Mouse (Mus musculus) frontal cortex, postnatal 25 days (tissue): Measurements from ENCODE around the gene Clmp.
"Not testable (repeated sequence)": the region's sequence is repeated elsewhere in the genome, so short reads cannot be mapped to it uniquely, and the experiment has no call there.

ENCODE experiments used
- DNase-seq, 2 experiments: peaks; one replicate each; pipeline ENCODE4 v3.0.0; 2022; ENCODE audit warnings: low spot score in 2 of 2

Gene Clmp

DNA sequence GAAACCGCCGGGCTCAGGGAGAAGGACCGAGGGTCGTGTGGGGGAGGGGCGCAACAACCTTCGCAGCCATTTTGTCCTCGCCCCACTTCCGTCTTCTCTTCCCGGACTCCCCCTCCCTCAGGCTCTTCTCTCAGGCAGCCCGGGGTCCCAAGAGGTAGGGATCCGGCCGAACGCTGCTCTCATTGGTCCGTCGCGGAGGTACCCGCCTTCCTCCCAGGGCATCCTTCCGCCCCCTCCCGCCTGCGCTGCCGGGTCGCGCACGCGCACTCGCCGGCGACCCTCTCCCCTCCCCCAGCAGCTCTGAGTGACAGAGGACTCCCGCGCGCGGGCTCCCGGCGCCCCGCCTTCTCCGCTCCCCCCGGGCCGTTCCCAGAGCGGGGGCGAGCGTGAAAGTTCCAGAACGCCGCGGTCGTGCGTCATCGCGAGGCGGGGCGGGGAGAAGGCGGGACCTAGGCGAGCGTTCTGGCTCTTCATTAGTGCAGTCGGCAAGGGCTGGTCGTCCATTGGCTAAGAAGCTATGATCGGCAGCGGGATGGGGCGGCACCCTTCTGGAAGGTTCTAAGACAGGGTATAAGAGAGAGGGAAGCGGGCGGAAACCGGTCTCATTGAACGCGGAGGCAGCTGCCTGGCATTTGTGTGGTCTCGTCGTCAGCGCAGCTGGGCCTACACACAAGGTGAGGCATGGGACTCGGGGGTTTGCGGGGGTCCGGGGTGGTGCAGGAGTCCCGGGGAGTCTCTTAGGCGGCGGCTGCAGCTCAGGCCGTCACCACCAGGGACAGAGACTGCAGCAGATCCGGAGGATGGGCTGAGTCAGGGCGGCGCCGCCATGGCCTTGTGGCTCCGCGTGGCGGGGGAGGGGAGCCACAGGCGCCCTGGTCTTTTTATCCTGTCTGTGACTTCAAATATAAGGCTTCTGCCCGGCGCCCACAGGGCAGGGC is 115.2 kb downstream of the Clmp start, which contains the start of gene Hspa8:
Gene Hspa8 (plus strand): TSS at position 310 of the 938 bp plus-strand sequence.
- DNase-seq, result peak; percentile 99

DNA sequence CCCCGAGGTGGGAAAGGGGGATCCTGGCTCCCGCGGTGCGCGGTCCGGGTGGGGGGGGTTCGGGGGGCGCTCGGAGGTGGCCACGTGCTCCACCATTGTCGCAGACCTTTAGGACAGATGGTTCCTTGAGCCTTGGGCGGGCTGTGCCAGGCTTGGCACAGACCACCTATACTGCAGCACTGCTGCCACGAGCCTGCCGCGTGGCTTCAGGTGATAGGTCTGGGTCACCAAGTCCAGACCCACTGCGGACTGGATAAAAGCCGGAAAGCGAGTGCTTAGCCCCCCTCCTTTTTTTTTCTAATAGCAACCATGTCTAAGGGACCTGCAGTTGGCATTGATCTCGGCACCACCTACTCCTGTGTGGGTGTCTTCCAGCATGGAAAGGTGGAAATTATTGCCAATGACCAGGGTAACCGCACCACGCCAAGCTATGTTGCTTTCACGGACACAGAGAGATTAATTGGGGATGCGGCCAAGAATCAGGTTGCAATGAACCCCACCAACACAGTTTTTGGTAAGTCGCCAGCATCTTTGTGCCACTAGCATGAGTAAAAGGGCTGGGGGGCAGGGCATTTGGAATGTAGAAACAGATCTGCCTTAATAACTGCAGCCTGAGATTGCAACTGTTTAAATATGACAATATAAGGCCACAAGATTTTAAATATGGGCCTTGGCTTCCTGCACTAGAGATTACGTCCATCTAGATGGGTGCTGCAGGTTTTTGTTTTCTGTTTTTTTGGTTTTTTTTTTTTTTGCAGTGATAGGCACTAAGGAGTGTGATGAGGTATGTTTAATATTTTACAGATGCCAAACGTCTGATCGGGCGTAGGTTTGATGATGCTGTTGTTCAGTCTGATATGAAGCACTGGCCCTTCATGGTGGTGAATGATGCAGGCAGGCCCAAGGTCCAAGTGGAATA is 116.1 kb downstream of the Clmp start:
- DNase-seq, result not testable (repeated sequence)

DNA sequence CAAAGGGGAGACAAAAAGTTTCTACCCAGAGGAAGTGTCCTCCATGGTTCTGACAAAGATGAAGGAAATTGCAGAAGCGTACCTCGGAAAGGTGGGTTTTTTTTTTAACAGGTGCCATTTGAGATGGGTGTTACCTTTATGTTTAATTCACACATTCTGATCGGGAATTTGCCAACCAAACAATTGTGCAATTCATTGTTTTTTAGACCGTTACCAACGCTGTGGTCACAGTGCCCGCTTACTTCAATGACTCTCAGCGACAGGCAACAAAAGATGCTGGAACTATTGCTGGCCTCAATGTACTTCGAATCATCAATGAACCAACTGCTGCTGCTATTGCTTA is 116.7 kb downstream of the Clmp start:
- not testable (repeated sequence) for DNase-seq

DNA sequence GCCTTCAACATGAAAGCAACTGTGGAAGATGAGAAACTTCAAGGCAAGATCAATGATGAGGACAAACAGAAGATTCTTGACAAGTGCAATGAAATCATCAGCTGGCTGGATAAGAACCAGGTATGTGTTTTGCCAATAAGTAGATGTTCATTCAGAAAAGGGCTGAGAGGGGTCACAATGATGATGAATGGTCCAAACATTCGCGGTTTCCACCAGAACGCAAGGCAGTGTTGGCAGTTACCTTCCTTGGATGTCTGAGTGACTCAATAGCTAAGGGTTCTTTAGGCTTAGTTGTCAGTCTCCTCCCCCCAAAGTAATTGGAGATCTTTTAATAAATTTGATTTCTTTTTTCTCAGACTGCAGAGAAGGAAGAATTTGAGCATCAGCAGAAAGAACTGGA is 118.8 kb downstream of the Clmp start:
- not testable (repeated sequence) for DNase-seq

DNA sequence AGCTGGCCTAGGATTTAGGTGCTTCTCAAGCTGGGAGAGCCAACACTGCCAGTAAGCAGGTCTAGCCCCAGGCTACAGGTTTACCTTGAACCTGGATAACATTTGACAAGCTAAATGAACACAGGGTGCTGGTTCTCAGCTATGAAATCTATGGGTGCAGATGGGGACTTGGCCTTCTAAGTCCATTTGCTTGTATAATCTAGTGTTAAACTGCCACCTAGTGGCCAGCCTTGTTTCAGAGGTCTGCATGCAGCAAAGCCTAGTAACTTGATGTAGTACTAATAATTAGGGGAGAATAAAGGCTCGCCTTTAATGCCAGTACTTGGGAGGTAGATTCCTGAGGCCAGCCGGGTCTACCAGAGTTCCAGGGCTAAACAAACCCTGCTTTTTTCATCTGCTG is 119.5 kb downstream of the Clmp start:
- DNase-seq, result peak; percentile 50 to 55

DNA sequence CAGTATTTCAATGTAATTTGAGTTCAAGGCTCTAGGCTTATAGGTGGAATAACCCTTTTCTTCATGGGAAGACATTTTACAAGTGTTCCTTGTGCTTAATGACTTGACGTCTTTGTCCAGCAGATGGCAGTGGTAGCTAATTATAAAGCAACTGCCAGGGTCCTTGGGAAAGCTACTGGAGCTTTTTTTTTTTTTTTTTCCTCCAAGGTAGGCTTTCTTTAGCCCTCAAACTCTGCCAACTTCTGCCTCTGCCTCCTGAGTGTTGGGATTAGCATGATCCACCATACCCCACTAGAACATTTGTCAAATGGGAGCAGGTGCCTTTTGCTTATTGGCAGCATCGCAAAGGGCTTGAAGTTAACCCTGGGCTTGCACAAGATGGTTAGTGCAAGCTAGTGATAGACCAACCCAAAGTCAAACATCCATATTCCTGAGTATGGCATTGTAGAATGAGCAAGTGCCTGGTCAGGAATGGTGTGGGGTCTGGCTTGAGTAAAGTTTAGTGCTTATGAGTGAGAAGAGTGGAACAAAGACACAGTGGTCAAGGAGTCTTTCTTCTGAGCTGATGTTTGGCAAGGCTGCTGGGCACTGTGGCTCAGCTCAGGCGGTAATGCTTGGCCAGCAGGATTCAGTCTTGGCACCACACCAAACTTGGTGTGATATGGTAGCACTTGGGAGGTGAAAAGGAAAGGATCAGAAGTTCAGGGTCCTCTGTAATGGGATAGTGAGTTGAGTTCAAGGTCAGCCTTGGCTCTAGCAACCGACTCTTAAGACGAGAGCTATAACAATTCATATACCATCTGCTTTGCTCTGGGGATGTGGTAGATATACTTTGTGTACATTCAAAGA is 120.9 kb downstream of the Clmp start:
- DNase-seq, result no peak

DNA sequence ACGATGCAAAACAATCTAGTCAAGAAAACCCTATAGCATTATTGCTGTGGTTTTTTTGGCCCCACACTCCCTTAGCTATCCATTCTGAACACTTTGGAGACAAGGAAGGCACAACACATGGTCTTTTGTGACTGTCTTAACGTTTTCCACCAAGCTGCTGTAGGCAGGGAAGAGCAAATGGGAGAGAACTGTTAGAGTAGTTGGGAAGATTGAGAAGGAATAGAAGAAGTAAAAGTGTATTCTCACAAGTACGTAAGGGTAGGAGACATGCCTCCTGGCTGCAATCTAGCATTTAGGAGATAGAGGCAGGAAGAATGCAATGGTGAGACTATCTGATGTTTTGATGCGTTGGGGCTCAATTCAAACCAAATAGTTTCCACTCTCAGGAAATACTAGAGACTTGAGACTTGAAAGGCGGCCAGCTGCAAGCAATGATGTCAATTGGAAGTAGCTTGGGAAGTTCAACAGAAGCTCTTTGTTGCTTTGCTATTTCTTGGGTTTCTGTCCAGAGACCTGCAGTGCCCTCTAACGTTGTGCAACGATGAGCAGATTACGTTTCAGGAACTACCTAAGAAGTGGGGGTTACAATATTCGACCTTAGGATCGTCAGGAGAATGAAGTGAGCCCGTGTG is 121.6 kb downstream of the Clmp start:
- DNase-seq, result no peak

DNA sequence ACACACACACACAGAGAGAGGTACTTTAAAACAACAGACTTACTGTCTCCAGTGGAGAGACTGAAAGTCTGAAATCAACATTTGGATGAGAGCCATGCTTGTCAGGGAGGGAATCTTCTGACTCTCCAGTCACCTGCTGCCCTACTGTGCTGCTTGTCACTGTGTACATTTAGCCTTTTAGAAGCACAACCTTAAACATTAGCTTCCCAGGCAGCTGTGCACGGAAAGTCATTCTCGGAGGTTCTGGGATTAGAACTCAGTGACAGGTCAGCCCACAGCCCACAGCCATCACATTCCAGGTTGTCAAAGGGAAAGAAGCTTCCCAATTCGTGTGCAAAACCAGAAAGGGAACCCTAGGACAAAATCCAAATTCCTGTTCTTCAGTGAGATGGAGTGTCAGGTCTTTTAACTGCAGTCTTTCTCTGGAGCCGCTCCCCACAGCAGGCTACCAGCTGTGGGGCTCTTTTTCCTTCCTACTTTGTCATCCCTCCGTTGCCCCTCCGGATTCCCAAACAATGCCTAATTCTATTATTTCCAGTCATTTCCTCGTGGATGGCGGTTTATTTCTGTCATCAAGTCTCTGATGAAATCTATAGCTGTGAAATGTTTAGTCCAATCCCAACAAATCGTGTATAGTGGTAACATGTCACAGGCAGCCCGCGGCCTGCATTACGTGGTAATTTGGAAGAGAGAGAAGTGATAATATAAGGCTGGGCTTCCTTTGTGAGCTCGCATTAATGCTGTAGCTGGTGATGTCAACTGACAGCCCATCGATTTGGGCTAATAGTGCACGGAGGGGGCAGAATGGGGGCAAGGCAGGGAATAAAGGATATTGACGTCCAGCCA is 122.5 kb downstream of the Clmp start:
- DNase-seq, result no peak

DNA sequence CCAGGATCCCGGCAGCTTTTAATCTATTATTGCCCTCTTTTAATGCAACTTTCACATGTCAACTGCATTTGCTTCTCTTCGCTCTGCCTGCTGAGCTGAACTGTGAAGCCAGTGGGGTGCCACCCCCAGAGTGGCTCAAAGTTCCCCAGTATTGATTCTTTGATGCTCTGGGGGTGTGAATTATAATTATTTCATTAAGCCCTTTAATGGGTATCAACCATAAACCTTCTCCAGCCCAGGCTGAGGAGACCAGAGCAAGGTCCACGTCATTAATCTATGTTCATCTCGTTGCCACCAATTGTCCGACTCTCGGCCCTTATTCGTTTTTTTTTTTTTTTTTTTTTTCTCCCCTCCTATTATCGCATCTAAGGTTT is 123.1 kb downstream of the Clmp start:
- DNase-seq, result no peak

DNA sequence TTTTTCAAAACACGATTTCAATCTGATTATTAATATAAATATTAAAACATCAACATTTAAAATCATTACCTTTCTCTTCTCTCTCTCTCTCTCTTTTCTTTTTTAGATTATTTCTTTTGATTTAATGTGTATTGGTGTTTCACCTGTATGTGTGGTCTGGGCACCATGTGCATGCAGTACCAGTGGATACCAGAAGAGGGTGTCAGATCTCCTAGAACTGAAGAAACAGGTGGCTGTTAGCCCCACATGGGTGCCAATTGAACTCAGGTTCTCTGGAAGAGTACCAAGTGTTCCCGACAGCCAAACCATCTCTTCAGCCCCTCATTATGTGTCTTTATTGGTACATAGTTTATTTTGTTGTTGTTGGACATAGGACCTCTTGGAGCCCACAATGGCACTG is 126.1 kb downstream of the Clmp start:
- DNase-seq, result no peak

DNA sequence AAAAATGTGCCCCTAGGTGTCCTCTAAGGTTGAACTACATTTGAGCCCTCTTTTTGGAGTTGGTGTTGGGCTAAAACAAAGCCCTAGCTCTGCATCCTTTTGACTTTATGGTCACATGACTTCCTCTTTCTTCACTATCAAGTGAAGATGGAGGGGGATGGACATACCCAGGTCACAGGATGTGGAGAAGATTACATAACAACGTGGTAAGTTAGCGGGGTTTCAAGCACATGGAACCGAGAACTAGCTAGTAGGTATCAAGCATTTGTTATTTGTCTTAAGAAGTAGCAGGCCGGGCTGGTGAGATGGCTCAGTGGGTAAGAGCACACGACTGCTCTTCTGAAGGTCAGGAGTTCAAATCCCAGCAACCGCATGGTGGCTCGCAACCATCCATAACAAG is 128.3 kb downstream of the Clmp start:
- no peak for DNase-seq

DNA sequence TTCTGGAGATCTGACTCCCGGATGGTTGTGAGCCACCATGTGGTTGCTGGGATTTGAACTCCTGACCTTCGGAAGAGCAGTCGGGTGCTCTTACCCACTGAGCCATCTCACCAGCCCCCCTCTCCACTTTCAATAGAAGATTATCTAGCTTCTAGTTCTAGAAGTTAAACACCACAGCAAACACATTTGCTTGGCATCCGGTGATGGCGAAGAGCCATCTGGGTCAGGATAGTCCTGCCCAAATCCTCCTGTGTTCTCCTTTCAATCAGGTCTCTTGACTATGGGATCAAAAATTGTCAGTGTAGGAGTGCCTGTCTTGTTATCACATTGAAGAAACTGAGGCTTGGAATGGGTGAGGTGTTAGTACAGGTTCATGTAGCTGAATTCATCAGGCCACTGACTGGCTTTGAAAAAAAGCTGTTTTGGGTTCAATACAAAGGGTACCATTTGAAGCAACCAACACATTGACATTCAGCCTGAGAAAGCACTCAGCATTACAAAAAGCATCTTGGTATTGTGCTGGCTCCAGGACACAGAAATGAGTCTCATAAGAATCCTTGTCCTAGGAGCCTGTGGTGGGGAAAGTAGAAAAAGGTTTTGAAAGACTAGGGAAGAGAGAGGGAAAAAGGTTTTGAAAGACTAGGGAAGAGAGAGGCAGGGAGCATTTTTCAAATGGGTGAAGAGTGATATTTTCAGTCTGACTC is 131.7 kb downstream of the Clmp start:
- DNase-seq, result no peak

DNA sequence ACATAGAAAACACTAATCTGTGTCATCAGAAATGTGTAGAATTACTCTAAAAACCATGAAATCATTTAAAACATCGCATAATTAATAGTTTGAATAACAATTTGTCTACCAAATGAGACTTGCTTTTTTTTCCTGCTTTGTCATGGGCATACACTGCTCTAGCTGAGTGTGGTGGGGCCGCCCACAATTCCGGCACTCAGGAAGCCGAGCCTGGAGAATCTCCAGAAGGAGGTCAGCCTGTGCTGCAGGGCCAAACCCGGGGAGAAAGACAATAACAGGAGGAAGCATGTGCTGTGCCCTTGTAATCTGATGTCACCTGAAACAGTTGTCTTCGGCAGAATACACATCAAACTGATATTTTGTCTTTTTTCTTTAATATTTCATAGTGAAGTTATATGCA is 139.8 kb downstream of the Clmp start:
- DNase-seq, result no peak

DNA sequence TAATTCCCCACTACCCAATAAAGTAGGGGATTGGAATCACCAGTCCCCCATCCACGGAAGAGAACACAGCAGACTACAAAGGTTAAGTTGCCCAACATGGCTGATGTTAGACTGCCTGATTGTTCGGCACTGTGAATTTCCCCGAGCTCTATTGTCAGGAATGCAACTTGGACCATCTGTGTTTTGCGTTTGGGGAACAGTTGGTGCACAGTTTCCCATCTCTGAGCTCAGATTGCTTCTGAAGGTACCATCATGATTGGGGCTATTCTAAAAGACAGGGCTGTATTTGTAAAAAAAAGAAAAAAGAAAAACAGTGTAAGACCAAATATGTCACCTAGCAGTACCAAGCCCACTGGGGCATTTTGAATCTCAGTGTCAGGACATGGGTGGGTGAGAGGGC is 141.6 kb downstream of the Clmp start:
- no peak for DNase-seq

DNA sequence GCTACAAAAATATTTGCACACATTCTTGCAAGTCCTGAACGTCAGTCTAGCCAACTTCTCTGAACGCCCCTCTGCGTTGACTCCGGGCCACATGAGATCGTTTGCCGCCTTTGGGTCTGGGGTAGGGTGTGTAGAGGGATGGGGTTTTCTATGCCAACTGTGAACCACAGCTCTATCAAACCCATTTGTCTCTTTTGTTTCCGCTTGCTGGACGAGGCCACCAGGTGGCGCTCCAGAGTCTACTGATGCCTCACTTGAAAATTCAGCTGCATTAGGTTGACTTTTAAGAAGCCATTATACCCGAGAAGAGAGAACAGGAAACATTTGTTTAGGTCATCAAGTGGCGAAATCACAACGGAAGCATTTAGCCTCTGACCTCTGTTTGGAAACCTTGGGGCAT is 148.8 kb downstream of the Clmp start:
- DNase-seq, result peak; percentile 75 to 79
